Mouse (Mus musculus) brown adipose tissue, adult 24 weeks (tissue): ENCODE results near the gene Cdc6. TPM values are rescaled to one million over a fixed set of nuclear protein-coding genes. Genes with fewer than 3 reads are reported as not detected.
"Not testable (repeated sequence)": the region's sequence is repeated elsewhere in the genome, so short reads cannot be mapped to it uniquely, and the experiment has no call there.

Source experiments
- H3K27ac ChIP-seq: fragments of 200-500 bp; replicated peaks from 2 replicates; pipeline ENCODE4 v1.5.1; 2012; ENCODE audit warnings: low read depth, mild to moderate bottlenecking, low read length
- H3K4me1 ChIP-seq: fragments of 200-500 bp; 2 replicates; pipeline ENCODE4 v1.6.1; 2012; ENCODE audit warnings: low read length, mixed read lengths; ENCODE audit not compliant: control insufficient read depth, insufficient read depth, insufficient read length
- H3K4me3 ChIP-seq: fragments of 200-500 bp; 2 replicates; pipeline ENCODE4 v1.5.1; 2012; ENCODE audit warnings: low read depth, mild to moderate bottlenecking, low read length, moderate library complexity; ENCODE audit not compliant: insufficient read depth
- polyA plus RNA-seq: library from polyadenylated mRNA; stranded (reverse); fragments of >200 nt; gene quantifications from 2 replicates; pipeline ENCODE4 v1.2.4, GENCODE M21; 2012; ENCODE audit not compliant: missing spikeins, insufficient read depth, insufficient read length

The Cdc6 gene
- polyA plus RNA-seq, 1 experiment = 0.28 TPM

DNA sequence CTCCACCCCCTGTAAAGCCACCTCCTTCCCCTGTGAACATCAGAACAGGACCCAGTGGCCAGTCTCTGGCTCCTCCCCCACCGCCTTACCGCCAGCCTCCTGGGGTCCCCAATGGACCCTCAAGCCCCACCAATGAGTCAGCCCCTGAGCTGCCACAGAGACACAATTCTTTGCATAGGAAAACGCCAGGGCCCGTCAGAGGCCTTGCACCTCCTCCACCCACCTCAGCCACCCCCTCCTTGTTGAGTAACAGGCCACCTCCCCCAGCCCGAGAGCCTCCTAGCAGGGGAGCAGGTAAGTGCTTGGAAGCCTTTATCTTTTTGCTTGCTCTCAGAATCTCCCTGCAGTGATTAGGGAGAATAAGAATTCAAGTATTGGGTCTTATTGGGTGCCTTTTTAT is 15.2 kb upstream of the Cdc6 start:
- Histone ChIP-seq H3K27ac (no peak overlapping the region), H3K4me1 (no peaks in the 10 kb centered on the region)

DNA sequence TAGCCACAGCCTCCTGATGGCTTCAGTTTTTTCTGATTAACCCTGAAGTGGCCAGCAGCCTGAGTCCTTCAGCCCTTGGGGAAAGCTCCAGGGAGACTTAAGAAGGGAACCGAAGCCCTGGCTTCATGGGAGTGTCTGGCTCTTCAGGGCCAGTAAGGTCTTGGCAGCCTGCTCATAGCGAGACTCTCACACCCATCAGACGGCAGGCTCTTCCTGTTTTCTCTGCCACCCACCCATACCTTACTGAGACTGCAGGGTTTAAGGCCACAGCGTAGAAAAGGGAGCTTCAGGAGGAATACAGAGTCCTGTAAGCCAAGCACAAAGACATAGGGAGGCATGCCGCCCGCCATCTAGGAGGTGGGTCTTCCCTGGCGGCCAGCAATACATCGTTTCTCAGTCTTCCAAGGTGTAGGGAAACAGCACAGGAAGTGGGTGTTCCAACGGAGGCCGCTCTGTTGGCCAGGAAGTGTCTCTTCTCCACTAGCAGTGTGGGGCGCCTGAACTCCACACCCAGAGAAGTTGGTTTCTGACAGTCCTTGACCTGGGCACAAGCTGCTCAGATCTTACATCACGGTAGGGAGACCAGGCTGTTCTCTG is 7.0 kb upstream of the Cdc6 start:
- peaks cover 3% of the 10 kb centered on the region; the same call in 1 of the 2 replicates for H3K4me1 ChIP-seq
- H3K27ac ChIP-seq = no peak overlapping the region
- H3K4me3 ChIP-seq = no peak overlapping the region

More for the DNA sequence above, 15.2 kb upstream of the Cdc6 start:
- no peak overlapping the region for H3K4me3 ChIP-seq

- Histone ChIP-seq H3K4me1 (peaks cover 5% of the 10 kb centered on the region; the same call in 1 of the 2 replicates), H3K27ac (no peak overlapping the region), H3K4me3 (no peak overlapping the region)
Measured at GRCm38 (mm10) chr11:98902621-98903245, 4.9 kb upstream of the Cdc6 start.

- Histone ChIP-seq H3K27ac (no peak overlapping the region), H3K4me1 (peaks cover 5% of the 10 kb centered on the region; the same call in 1 of the 2 replicates), H3K4me3 (no peak overlapping the region)
Measured at GRCm38 (mm10) chr11:98904577-98904976, 3.0 kb upstream of the Cdc6 start.

DNA sequence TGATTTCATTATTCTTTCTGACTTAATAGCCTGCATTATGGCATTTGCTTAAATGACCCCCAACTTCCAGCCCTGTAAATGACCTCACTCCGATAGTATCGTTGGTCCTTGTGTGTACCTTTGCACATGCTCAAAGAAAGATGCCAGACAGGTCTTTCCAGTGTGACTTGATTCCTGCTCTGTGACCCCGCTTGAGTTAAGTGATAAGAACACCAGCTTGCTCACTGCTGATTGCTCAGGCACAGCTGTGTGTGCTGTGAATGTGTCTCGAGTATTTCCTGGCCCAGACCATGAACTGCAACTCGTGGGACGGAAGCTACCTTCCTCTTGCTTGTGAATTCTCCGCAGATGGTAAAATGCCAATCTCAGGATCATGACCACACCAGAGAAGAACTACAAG is 2.6 kb upstream of the Cdc6 start:
- H3K4me3 ChIP-seq = no peak overlapping the region
- peak overlapping the region; percentile 5 for H3K27ac ChIP-seq
- H3K4me1 ChIP-seq = peaks cover 5% of the 10 kb centered on the region; the same call in 1 of the 2 replicates

- H3K4me1 ChIP-seq = peaks cover 3% of the 10 kb centered on the region; the same call in 1 of the 2 replicates
- H3K4me3 ChIP-seq = no peak overlapping the region
- H3K27ac ChIP-seq = peak overlapping the region; percentile 5; the same call in 1 of the 2 replicates
Measured at GRCm38 (mm10) chr11:98905583-98905982, 2.0 kb upstream of the Cdc6 start.

- peaks cover 3% of the 10 kb centered on the region; the same call in 1 of the 2 replicates for H3K4me1 ChIP-seq
- no peak overlapping the region for H3K27ac ChIP-seq
- peak overlapping the region; percentile 43 for H3K4me3 ChIP-seq
Measured at GRCm38 (mm10) chr11:98907063-98907436, 551 bp upstream of the Cdc6 start.

DNA sequence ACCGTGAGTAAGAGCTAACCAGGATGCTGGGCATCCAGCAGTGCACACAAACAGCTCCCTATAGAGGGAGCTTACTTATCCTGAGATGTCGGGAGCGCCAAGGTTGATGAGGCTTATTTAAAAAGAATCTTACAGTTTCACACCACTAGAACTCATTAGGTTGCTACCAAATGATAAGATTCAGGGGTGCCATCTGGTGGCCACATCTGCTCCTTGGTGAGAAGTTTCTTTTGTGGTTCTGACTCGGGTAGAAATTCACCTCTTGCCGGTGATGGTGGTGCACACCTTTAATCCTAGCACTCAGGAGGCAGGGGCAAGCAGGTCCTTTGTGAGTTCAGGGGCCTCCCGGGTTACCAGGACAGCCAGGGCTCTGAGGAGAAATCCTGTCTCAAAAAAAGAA is 2.1 kb downstream of the Cdc6 start:
- H3K4me3 ChIP-seq = no peak overlapping the region
- peaks cover 3% of the 10 kb centered on the region; the same call in 1 of the 2 replicates for H3K4me1 ChIP-seq
- H3K27ac ChIP-seq = no peak overlapping the region

DNA sequence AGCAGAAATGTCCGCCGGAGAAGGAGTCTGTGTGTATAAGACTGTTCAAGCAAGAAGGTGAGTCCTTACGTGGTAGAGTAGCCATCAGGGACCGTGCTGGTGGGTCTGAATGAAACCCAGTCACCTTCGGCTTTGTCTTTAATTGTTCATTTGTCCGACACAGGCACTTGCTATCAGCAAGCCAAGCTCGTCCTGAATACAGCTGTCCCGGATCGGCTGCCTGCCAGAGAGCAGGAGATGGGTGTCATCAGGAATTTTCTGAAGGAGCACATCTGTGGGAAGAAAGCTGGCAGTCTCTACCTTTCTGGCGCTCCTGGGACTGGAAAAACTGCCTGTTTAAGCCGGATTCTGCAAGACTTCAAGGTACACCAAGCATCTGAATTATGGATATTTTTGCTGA is 2.8 kb downstream of the Cdc6 start:
- Histone ChIP-seq H3K4me3 (no peak overlapping the region), H3K27ac (no peak overlapping the region), H3K4me1 (peaks cover 3% of the 10 kb centered on the region; the same call in 1 of the 2 replicates)

- no peaks in the 10 kb centered on the region for H3K4me1 ChIP-seq
- no peak overlapping the region for H3K27ac ChIP-seq
- no peak overlapping the region for H3K4me3 ChIP-seq
Measured at GRCm38 (mm10) chr11:98911498-98911897, 3.9 kb downstream of the Cdc6 start.

DNA sequence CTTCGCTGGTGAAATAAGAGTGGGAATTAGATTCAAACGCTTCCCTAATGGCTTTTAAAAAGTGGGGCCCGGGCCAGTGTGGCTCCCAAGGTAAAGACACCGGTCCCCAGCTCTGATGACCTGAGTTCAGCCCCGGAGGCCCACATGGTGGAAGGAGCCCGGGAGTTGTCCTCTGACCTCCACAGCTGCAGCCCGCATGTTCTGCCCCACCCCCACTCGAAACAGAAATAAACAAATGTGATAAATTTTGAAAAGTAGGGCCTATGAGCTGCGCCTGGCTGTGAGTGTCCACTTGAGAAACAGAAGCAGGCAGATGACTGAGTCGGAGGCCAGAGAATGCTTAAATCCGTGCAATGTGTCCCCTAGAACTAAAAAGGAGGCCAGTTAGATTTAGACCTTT is 6.6 kb downstream of the Cdc6 start:
- H3K4me1 ChIP-seq = peaks cover 6% of the 10 kb centered on the region; the same call in 1 of the 2 replicates
- no peak overlapping the region for H3K27ac ChIP-seq
- H3K4me3 ChIP-seq = no peak overlapping the region

DNA sequence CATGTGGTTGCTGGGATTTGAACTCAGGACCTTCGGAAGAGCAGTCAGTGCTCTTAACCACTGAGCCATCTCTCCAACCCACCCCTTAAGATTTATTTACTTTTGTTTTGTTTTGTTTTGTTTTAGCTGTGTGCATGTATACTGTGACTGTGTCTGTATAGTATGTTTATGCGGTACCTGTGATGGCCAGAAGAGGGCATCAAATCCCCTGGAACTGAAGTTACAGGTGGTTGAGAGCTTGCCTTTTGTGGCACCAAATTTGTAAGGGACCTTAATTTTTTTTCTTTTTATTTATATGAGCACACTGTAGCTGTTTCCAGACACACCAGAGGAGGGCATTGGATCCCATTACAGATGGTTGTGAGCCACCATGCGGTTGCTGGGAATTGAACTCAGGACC is 8.8 kb downstream of the Cdc6 start:
- H3K4me1 ChIP-seq, H3K27ac ChIP-seq, H3K4me3 ChIP-seq: not testable (repeated sequence)

- no peak overlapping the region for H3K4me3 ChIP-seq
- H3K4me1 ChIP-seq = peaks cover 11% of the 10 kb centered on the region
- peak overlapping the region; percentile 84 for H3K27ac ChIP-seq
Measured at GRCm38 (mm10) chr11:98917428-98918005, 9.9 kb downstream of the Cdc6 start.

DNA sequence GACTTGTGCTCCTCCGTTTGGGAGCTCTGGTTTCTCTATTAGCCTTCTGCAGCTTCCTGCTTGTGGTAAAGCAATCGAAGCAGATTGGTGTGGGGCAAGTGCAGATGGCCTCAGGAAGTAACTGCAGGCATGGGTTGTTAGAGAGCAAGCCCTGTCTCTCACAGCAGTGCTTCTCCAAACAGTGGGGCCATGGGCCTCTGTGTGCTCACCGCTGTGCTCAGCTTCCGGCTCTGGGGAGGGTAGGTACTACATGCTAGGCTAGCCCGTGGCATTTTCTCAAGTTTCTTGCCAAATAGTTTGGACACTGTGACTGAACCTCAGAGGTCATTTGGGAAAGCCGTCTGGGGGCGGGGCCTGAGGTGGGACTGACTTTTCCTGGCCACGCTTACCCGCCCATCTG is 10.6 kb downstream of the Cdc6 start:
- H3K27ac ChIP-seq = peak overlapping the region; percentile 93
- H3K4me3 ChIP-seq = peak overlapping the region; percentile 54

GRCm38 (mm10) chr11:98919009-98919408 is 11.4 kb downstream of the Cdc6 start:
- peak overlapping the region; percentile 54 for H3K4me3 ChIP-seq
- peak overlapping the region; percentile 93 for H3K27ac ChIP-seq

More for the DNA sequence above, 10.6 kb downstream of the Cdc6 start:
- peaks cover 13% of the 10 kb centered on the region for H3K4me1 ChIP-seq

DNA sequence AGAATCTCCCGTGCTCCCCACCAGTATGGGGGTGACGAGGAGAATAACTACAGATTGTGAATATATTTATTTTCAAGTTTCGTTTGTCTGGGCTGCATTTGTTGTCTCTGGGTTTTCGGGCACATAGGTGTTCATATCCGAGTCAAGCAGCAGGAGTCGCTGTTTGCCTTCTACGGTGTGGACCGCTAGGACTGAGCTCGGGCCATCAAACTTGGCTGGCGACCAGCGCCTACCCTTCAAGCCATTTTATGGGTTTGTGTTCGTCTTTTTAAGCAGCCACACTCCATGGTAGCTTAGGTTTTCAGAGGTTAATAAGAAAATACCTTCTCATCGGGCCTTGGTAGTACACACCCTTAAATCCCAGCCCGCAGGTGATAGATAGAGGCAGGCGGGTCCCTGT is 14.2 kb downstream of the Cdc6 start:
- not testable (repeated sequence) for H3K4me3 ChIP-seq, H3K27ac ChIP-seq
- peaks cover 23% of the 10 kb centered on the region for H3K4me1 ChIP-seq

More at GRCm38 (mm10) chr11:98919009-98919408, 11.4 kb downstream of the Cdc6 start:
- peaks cover 13% of the 10 kb centered on the region for H3K4me1 ChIP-seq
